Mouse (Mus musculus): ENCODE measurements around the gene Gm20388. TPM values are rescaled to one million over a fixed set of nuclear protein-coding genes. Genes with fewer than 3 reads are reported as not detected.
A peak's percentile ranks its signal among the peaks of the same experiment; 100 is the strongest.

The Gm20388 gene
- polyA plus RNA-seq, 1 experiment from 2014 or later = not detected

GRCm38 (mm10) chr8:122870377-122870863 lies 2959.8 kb downstream of the Gm20388 start:
- H3K27me3 ChIP-seq (ENCODE audit: control insufficient read depth, insufficient read depth, low read length) = no peaks in the 10 kb centered on the region
- 0 out of 2 replicates have a peak overlapping the region, but pooled peaks have one; percentile 31 for H3K9ac ChIP-seq (ENCODE audit: low read length)
- ATAC-seq (ENCODE audit: low FRiP score, low TSS enrichment) = peak; percentile 32; the same call in 1 of the 2 replicates
- no peak for DNase-seq (ENCODE audit: low spot score)
- TF ChIP-seq CTCF (IDR thresholded peaks at IDR 0.05; ENCODE audit: low read depth) (no peak), EP300 (optimal IDR thresholded peaks at IDR 0.05) (no peak)
- WGBS = 33% methylated on average over 31 of the region's 31 CpGs
- no peaks in the 10 kb centered on the region for H3K9me3 ChIP-seq (ENCODE audit: control insufficient read depth, low read length)
- H3K36me3 ChIP-seq (ENCODE audit: control insufficient read depth, insufficient read depth, low read length) = no peaks in the 10 kb centered on the region
- H3K4me3 ChIP-seq (ENCODE audit: low read depth, low read length) = 0 out of 2 replicates have a peak overlapping the region, but pooled peaks have one; percentile 4
- no peak overlapping the region for H3K27ac ChIP-seq (replicated peaks)
- peak overlapping the region; percentile 45 for H3K4me2 ChIP-seq (replicated peaks; ENCODE audit: low read depth)
- no peaks in the 10 kb centered on the region for H3K4me1 ChIP-seq (replicated peaks; ENCODE audit: control insufficient read depth, insufficient read depth)

GRCm38 (mm10) chr8:122871663-122872062 lies 2961.0 kb downstream of the Gm20388 start:
- Histone ChIP-seq H3K9ac (ENCODE audit: low read length) (no peak overlapping the region), H3K9me3 (ENCODE audit: control insufficient read depth, low read length) (no peaks in the 10 kb centered on the region), H3K4me1 (replicated peaks; ENCODE audit: control insufficient read depth, insufficient read depth) (no peaks in the 10 kb centered on the region), H3K27ac (replicated peaks) (no peak overlapping the region), H3K4me2 (replicated peaks; ENCODE audit: low read depth) (no peak overlapping the region), H3K36me3 (ENCODE audit: control insufficient read depth, insufficient read depth, low read length) (no peaks in the 10 kb centered on the region), H3K27me3 (ENCODE audit: control insufficient read depth, insufficient read depth, low read length) (no peaks in the 10 kb centered on the region), H3K4me3 (ENCODE audit: low read depth, low read length) (no peak overlapping the region)
- ATAC-seq (ENCODE audit: low FRiP score, low TSS enrichment) = no peak
- 69% methylated on average over 9 of the region's 9 CpGs for WGBS
- no peak for TF ChIP-seq CTCF (IDR thresholded peaks at IDR 0.05; ENCODE audit: low read depth)
- DNase-seq (ENCODE audit: low spot score) = no peak

DNA sequence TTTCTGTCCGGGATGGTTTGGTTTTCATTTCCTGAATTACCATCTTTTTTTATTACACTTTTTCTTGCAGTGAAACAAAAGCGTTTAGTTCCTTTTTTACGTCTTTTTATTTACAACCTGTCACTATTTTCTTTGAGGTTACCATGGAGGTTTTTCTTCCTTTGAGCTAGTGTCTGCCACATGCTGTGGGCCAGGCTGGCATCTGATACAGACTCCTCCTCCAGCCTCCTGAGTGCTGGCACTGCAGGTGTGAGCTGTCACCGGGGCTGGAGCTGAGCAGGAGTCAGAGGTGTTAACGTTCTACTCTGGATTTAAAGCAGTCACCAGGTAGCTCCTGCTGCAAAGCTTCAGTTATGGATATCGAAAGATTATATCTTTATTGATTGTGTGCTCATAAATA lies 2962.5 kb downstream of the Gm20388 start:
- TF ChIP-seq EP300 (optimal IDR thresholded peaks at IDR 0.05) (no peak), CTCF (IDR thresholded peaks at IDR 0.05; ENCODE audit: low read depth) (no peak)
- Histone ChIP-seq H3K9me3 (ENCODE audit: control insufficient read depth, low read length) (no peaks in the 10 kb centered on the region), H3K9ac (ENCODE audit: low read length) (no peak overlapping the region), H3K36me3 (ENCODE audit: control insufficient read depth, insufficient read depth, low read length) (no peaks in the 10 kb centered on the region), H3K27me3 (ENCODE audit: control insufficient read depth, insufficient read depth, low read length) (no peaks in the 10 kb centered on the region), H3K4me1 (replicated peaks; ENCODE audit: control insufficient read depth, insufficient read depth) (no peaks in the 10 kb centered on the region), H3K4me2 (replicated peaks; ENCODE audit: low read depth) (no peak overlapping the region), H3K27ac (replicated peaks) (no peak overlapping the region), H3K4me3 (ENCODE audit: low read depth, low read length) (no peak overlapping the region)
- DNase-seq (ENCODE audit: low spot score) (no peak), ATAC-seq (ENCODE audit: low FRiP score, low TSS enrichment) (no peak)
- WGBS = 36% methylated on average over 6 of the region's 6 CpGs

- Histone ChIP-seq H3K4me3 (ENCODE audit: low read depth, low read length) (no peak overlapping the region), H3K4me1 (replicated peaks; ENCODE audit: control insufficient read depth, insufficient read depth) (no peaks in the 10 kb centered on the region), H3K9ac (ENCODE audit: low read length) (no peak overlapping the region), H3K27ac (replicated peaks) (no peak overlapping the region), H3K36me3 (ENCODE audit: control insufficient read depth, insufficient read depth, low read length) (no peaks in the 10 kb centered on the region), H3K27me3 (ENCODE audit: control insufficient read depth, insufficient read depth, low read length) (no peaks in the 10 kb centered on the region), H3K9me3 (ENCODE audit: control insufficient read depth, low read length) (no peaks in the 10 kb centered on the region), H3K4me2 (replicated peaks; ENCODE audit: low read depth) (no peak overlapping the region)
- WGBS = 74% methylated on average over 5 of the region's 5 CpGs
- TF ChIP-seq EP300 (optimal IDR thresholded peaks at IDR 0.05) (no peak), CTCF (IDR thresholded peaks at IDR 0.05; ENCODE audit: low read depth) (no peak)
- ATAC-seq (ENCODE audit: low FRiP score, low TSS enrichment) = no peak
- DNase-seq (ENCODE audit: low spot score) = no peak
These were observed 2964.5 kb downstream of the Gm20388 start for GRCm38 (mm10) chr8:122875186-122875585.

DNA sequence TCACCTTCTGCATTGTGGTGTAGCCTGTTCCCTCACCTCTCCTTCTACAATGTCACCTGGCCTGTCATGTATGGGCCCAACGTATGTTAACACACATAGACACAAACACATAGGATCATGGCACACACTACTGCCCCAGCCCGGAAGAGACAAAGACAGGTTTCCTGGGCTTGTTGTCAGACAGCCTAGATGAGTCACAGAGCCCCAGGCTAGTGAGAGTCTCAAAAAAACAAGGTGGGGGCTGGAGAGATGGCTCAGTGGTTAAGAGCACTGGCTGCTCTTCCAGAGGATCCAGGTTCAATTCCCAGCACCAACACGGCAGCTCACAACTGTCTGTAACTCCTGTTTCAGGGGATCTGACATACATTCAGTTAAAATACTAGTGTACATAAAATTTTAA lies 2967.6 kb downstream of the Gm20388 start:
- ATAC-seq (ENCODE audit: low FRiP score, low TSS enrichment) (no peak), DNase-seq (ENCODE audit: low spot score) (no peak)
- 79% methylated on average over 3 of the region's 3 CpGs for WGBS
- Histone ChIP-seq H3K4me2 (replicated peaks; ENCODE audit: low read depth) (no peak overlapping the region), H3K9ac (ENCODE audit: low read length) (no peak overlapping the region), H3K9me3 (ENCODE audit: control insufficient read depth, low read length) (no peaks in the 10 kb centered on the region), H3K27me3 (ENCODE audit: control insufficient read depth, insufficient read depth, low read length) (no peaks in the 10 kb centered on the region), H3K4me1 (replicated peaks; ENCODE audit: control insufficient read depth, insufficient read depth) (no peaks in the 10 kb centered on the region), H3K36me3 (ENCODE audit: control insufficient read depth, insufficient read depth, low read length) (peaks cover 7% of the 10 kb centered on the region), H3K27ac (replicated peaks) (no peak overlapping the region), H3K4me3 (ENCODE audit: low read depth, low read length) (no peak overlapping the region)
- no peak for TF ChIP-seq CTCF (IDR thresholded peaks at IDR 0.05; ENCODE audit: low read depth)
- TF ChIP-seq EP300 (optimal IDR thresholded peaks at IDR 0.05) = no peak

GRCm38 (mm10) chr8:122880302-122880701 lies 2969.7 kb downstream of the Gm20388 start:
- no peak overlapping the region for H3K27ac ChIP-seq (replicated peaks)
- H3K4me1 ChIP-seq (replicated peaks; ENCODE audit: control insufficient read depth, insufficient read depth) = no peaks in the 10 kb centered on the region
- H3K9me3 ChIP-seq (ENCODE audit: control insufficient read depth, low read length) = no peaks in the 10 kb centered on the region
- no peak overlapping the region for H3K4me2 ChIP-seq (replicated peaks; ENCODE audit: low read depth)
- no peak overlapping the region for H3K4me3 ChIP-seq (ENCODE audit: low read depth, low read length)
- no peaks in the 10 kb centered on the region for H3K27me3 ChIP-seq (ENCODE audit: control insufficient read depth, insufficient read depth, low read length)
- no peak for TF ChIP-seq EP300 (optimal IDR thresholded peaks at IDR 0.05)
- TF ChIP-seq CTCF (IDR thresholded peaks at IDR 0.05; ENCODE audit: low read depth) = no peak
- peaks cover 20% of the 10 kb centered on the region for H3K36me3 ChIP-seq (ENCODE audit: control insufficient read depth, insufficient read depth, low read length)
- ATAC-seq (ENCODE audit: low FRiP score, low TSS enrichment) = no peak
- no peak overlapping the region for H3K9ac ChIP-seq (ENCODE audit: low read length)
- 43% methylated on average over 3 of the region's 3 CpGs for WGBS
- no peak for DNase-seq (ENCODE audit: low spot score)
